Mouse (Mus musculus): Measurements from ENCODE around the gene Ank. TPM values are rescaled to one million over a fixed set of nuclear protein-coding genes. Genes with fewer than 3 reads are reported as not detected.

Ank gene
- total RNA-seq, 2 experiments from 2014 or later = 147 to 148 TPM

GRCm38 (mm10) chr15:27595560-27595959 is 129.1 kb downstream of the Ank start:
- no peak for DNase-seq (ENCODE audit: low spot score in 2 of 2)

GRCm38 (mm10) chr15:27596463-27597140 is 130.1 kb downstream of the Ank start:
- peak in 1 of 2 experiments; percentile 48 for DNase-seq (ENCODE audit: low spot score in 2 of 2)

GRCm38 (mm10) chr15:27597516-27597915 is 131.0 kb downstream of the Ank start:
- DNase-seq (ENCODE audit: low spot score in 2 of 2) = no peak

GRCm38 (mm10) chr15:27598786-27599385 is 132.4 kb downstream of the Ank start:
- DNase-seq (ENCODE audit: low spot score in 2 of 2) = no peak

- no peak for DNase-seq (ENCODE audit: low spot score in 2 of 2)
Measured at GRCm38 (mm10) chr15:27600524-27600923, 134.0 kb downstream of the Ank start.

- no peak for DNase-seq (ENCODE audit: low spot score in 2 of 2)
Measured at GRCm38 (mm10) chr15:27604558-27604957, 138.1 kb downstream of the Ank start.

GRCm38 (mm10) chr15:27605252-27605651 is 138.8 kb downstream of the Ank start:
- no peak for DNase-seq (ENCODE audit: low spot score in 2 of 2)

GRCm38 (mm10) chr15:27609554-27609953 is 143.1 kb downstream of the Ank start:
- DNase-seq (ENCODE audit: low spot score in 2 of 2) = no peak

- peak; percentile 65 to 73 for DNase-seq (ENCODE audit: low spot score in 2 of 2)
Measured at GRCm38 (mm10) chr15:27612533-27613221, 146.2 kb downstream of the Ank start.

GRCm38 (mm10) chr15:27613255-27613654 is 146.8 kb downstream of the Ank start:
- no peak for DNase-seq (ENCODE audit: low spot score in 2 of 2)

GRCm38 (mm10) chr15:27616159-27616558 is 149.7 kb downstream of the Ank start:
- DNase-seq (ENCODE audit: low spot score in 2 of 2) = peak in 1 of 2 experiments; percentile 52

GRCm38 (mm10) chr15:27617227-27617626 is 150.8 kb downstream of the Ank start:
- no peak for DNase-seq (ENCODE audit: low spot score in 2 of 2)

- DNase-seq (ENCODE audit: low spot score in 2 of 2) = no peak
Measured at GRCm38 (mm10) chr15:27618778-27619533, 152.5 kb downstream of the Ank start.

- no peak for DNase-seq (ENCODE audit: low spot score in 2 of 2)
Measured at GRCm38 (mm10) chr15:27619683-27620082, 153.2 kb downstream of the Ank start.

GRCm38 (mm10) chr15:27620475-27621185 is 154.2 kb downstream of the Ank start:
- no peak for DNase-seq (ENCODE audit: low spot score in 2 of 2)

- no peak for DNase-seq (ENCODE audit: low spot score in 2 of 2)
Measured at GRCm38 (mm10) chr15:27623286-27623685, 156.8 kb downstream of the Ank start.

- no peak for DNase-seq (ENCODE audit: low spot score in 2 of 2)
Measured at GRCm38 (mm10) chr15:27625014-27625889, 158.8 kb downstream of the Ank start.

- no peak for DNase-seq (ENCODE audit: low spot score in 2 of 2)
Measured at GRCm38 (mm10) chr15:27625890-27626255, 159.4 kb downstream of the Ank start.

GRCm38 (mm10) chr15:27626314-27626713 is 159.8 kb downstream of the Ank start:
- no peak for DNase-seq (ENCODE audit: low spot score in 2 of 2)

- no peak for DNase-seq (ENCODE audit: low spot score in 2 of 2)
Measured at GRCm38 (mm10) chr15:27627794-27628193, 161.3 kb downstream of the Ank start.
